Mouse (Mus musculus) adrenal gland, adult 18-20 months (tissue): Measurements from ENCODE around the gene Cdh22. TPM values are rescaled to one million over a fixed set of nuclear protein-coding genes. Genes with fewer than 3 reads are reported as not detected.
A peak's percentile ranks its signal among the peaks of the same experiment; 100 is the strongest.

Source experiments
- DNase-seq, 2 experiments: peaks; one replicate each; pipeline ENCODE4 v3.0.0; 2021 to 2022; ENCODE audit warnings: low spot score in 2 of 2
- total RNA-seq, 2 experiments: library from RNA; stranded (reverse); gene quantifications; 1 replicate in 1 of 2; 2 replicates in 1 of 2; pipeline ENCODE4 v1.2.3; 2021

The Cdh22 gene
- total RNA-seq, 2 experiments from 2014 or later: 1.4 to 1.7 TPM

GRCm38 (mm10) chr2:165252381-165252780, 17.7 kb upstream of the Cdh22 start:
- DNase-seq: no peak

- DNase-seq: no peak
Measured at GRCm38 (mm10) chr2:165250903-165251302, 16.2 kb upstream of the Cdh22 start.

DNA sequence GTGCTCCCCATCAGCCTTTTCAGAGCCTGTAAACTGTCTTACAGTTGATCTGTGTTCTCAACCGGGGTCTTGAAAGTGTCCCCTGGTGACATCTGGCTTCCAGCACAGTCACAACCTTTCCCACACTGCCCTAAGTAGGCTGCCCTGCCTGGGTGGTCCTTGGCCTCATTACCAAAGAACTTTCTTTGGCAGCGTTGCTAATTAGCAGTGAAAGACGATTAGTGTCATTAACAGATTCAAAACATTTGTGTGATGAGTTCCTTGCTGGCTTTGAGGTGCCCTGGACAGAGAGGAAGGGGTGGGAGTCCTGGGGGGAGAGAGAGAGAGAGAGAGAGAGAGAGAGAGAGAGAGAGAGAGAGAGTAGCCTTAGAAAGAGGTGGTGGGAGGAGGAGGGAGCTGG, 14.3 kb upstream of the Cdh22 start:
- DNase-seq: no peak

DNA sequence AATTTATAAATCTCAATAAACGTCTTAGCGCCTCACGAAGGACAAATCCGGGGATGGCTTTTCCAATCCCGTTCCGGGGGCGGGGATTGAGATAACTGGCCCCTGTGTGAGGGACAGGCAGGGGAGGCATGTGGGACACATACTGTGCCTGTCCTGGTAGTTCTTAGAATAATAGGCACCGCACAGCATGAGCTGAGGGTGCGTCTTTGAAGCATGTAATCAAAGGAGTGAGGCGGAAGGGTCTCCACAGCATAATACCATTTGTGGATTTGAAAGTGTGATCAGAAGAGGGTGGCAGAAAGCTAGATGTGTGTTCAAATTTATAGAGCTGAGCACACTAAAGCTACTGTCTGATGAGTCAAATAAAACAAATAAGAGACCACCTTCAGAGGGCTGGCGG, 11.7 kb upstream of the Cdh22 start:
- DNase-seq: no peak

DNA sequence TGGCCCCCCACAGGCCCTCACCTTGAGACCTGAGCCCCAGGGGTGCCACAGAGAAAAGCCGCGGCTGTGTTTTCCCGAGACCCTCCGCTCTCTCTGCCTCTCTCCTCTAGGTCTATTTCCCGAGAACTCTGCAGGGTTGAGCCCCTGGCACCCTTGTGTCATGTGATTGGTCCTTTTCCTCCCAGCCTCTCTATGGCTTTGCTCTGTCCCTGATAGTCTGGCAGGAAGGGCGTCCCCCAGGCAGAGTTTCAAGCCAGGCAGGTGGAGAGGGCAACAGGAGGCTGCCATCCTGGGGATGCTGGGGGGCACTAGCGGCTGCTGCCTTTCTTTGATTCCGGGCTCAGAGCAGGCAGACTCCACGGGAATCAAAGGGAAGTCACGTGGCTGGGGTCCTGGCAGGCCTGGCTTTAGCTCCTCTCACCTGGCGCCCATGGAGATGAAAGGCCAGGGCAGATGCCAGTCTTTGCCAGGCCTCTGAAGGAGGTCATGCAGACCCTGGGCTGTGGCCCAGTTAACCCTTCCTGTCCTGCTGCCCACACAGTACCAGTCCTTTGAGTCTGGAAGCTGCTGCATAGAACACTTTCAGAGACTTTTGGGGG, 8.6 kb upstream of the Cdh22 start:
- DNase-seq: no peak

- DNase-seq: no peak
Measured at GRCm38 (mm10) chr2:165242575-165242974, 7.9 kb upstream of the Cdh22 start.

GRCm38 (mm10) chr2:165241786-165242185, 7.1 kb upstream of the Cdh22 start:
- no peak for DNase-seq

GRCm38 (mm10) chr2:165240371-165240770, 5.7 kb upstream of the Cdh22 start:
- DNase-seq: no peak

DNA sequence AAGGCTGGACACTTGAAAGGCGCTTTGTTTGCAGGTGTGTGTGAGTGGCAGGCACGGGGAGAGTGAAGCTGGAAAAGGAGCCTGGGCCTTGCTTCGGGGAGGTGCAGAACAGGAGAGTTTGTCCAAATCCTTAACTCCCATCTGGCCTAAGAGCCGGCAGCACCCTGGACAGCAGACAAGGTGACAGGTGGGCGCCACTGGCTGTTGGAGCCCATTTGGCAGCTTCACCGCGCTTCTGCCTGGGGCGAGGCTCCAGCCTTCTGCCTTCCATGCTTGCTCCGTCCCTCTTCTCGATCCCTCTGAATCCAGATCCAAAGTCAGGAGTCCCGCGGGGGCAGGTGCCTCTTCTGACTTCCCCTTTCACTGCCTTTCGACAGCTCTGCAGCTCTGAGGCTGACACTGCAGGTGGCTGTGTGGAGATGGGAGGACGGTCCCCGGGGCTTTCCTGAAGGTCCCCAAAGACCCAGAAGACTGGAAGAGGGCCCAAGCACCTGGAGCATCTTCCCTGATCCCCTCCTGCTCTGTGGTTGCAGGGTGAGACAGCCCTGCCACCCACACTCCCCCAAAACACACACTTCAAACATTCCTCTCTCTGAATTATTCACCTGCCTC, 5.0 kb upstream of the Cdh22 start:
- DNase-seq: no peak

- no peak for DNase-seq
Measured at GRCm38 (mm10) chr2:165238416-165239145, 3.9 kb upstream of the Cdh22 start.

DNA sequence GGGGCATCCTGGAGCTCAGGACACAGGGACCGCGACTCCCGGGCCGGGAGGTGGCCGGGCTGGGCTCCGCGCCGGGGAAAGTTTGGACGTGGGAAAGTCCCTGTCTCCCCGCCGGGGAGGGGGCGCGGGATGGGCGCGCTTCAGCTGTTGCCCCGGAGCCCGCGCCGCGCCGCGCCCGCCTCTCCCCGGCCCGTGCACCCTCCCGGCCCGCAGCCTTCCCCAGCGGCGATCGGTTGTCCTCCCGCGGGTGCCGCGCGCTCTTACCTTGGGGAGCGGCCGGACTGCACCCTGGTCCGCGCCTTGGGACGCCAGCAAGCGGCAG, 401 bp downstream of the Cdh22 start:
- peak in 1 of 2 experiments; percentile 7 for DNase-seq

- DNase-seq: peak; percentile 61 to 72
Measured at GRCm38 (mm10) chr2:165233491-165234290, 962 bp downstream of the Cdh22 start.

DNA sequence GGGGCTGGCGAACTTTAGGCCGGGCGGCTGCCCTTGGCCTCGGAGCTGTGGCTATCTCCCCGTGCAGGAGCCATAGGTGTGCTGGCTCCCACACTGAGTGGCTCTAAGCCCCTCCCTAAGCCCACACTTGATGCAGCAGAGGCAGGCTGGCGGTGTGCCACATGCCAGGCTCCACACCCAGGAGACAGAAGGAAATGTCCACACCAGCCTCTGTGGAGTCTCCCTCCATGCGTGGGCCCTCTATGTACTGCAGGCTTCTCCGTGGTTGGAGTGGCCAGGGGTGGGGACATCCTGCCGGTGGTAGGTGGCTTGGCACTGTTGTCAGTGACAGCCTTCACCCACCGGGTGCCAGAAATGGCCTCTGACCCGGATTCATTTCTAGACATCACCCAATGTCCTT, 5.6 kb downstream of the Cdh22 start:
- DNase-seq: no peak

- no peak for DNase-seq
Measured at GRCm38 (mm10) chr2:165223837-165224236, 10.8 kb downstream of the Cdh22 start.

DNA sequence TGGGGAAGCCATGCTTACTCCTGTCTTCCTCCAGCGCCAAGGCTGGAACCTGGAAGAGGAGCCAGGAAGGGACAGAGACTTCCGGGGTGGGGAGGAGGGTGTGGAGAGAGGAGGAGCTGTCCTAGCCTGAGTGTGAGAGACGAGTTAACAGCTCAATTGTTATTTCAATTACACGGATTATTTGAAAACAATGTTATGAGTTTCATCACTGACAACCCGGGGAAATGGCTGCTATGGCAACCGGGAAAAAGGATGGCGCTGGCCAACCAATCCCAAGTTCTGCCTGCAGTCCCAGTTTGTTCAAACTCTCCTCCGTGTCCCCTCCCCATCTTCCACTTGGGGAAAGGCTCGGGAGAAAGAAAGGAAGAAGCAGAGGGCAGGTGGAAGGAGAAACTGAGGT, 12.7 kb downstream of the Cdh22 start:
- no peak for DNase-seq

DNA sequence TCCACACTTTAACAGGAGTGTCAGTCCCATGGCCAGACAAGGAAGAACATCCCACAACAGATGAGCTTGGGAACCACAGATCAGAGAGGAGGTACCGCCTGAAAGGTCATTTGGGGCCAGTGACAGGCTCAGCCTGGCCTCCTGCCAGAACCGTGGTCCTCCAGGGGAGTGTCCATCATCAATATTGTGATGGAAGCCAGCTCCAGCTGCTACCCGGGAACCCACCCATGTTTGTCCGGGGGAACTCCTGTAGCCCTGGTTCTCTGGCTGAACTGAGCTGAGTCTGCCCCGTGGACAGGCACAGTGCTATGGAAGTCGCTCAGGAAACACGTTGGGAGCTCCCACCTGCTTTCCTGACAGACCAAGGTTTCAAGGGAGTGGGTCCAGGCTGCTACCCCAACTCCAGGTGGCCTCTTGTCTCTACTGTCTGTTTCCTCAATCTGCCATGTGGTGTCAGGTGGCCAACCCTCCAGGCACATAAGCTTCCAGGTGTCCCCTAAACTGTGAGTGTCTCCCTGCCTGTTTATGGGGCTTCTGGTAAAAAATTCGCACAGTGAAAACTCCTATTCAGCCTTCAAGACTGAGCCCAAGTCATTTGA, 14.2 kb downstream of the Cdh22 start:
- DNase-seq: no peak

- DNase-seq: no peak
Measured at GRCm38 (mm10) chr2:165218954-165219353, 15.7 kb downstream of the Cdh22 start.

- DNase-seq: no peak
Measured at GRCm38 (mm10) chr2:165217361-165218149, 17.1 kb downstream of the Cdh22 start.

DNA sequence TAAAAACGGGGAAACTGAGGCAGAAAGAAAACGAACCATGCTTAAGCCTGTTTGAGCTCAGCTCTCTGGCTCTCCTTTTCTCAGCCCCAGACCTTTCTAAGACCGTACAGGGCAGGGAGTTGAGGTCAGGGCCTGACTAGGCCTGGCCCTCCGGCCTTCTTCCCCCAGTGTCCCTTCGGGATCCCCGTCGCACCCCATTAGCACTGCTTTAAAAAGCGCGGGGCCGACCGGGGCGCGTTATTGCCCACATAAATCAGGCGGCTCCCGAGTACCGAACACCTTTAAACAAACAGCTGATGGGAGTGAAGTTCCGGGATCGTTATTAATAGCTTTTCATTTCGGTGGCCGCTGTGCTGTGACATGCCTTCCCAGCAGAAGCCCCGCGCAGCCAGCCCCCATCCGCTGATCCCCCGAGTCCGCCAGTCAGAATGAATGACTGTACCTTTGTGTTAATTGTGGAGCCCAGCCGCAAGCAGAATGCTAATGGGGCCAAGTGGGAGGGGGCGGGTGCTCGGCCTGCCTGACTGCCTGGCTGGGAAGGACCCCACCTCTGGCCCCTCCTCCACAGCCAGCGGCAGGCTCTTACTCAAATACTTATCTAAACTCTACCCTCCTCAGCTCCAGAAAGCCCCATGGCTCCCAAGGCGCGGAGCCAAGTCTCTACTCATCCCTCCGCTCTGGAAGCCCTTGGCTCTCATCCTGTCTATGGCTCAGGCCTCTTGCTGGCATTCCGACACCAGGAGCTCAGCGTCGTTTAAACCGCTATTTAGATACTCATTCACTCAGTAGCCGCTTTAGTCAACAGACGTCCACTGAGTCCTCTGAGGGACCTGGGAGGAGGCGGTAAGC, 19.3 kb downstream of the Cdh22 start:
- DNase-seq: no peak
